Mouse (Mus musculus) hindbrain, embryonic 12.5 days (tissue): ENCODE data around the gene Exoc4. TPM values are rescaled to one million over a fixed set of nuclear protein-coding genes. Genes with fewer than 3 reads are reported as not detected.

Experiments used
- ATAC-seq: fragments of 200-750 bp; cut with Nextera tagmentation; 2 replicates; pipeline ENCODE4 v1.8.0; 2017; ENCODE audit warnings: moderate TSS enrichment; ENCODE audit not compliant: low FRiP score
- H3K27ac ChIP-seq: fragments of 300-500 bp; sonication (generic); 2 replicates; pipeline ENCODE4 v1.5.1; 2016; ENCODE audit warnings: mild to moderate bottlenecking
- H3K27me3 ChIP-seq: fragments of 300-500 bp; sonication (generic); 2 replicates; pipeline ENCODE4 v1.6.1; 2016; ENCODE audit warnings: mild to moderate bottlenecking
- H3K36me3 ChIP-seq: fragments of 300-500 bp; sonication (generic); 2 replicates; pipeline ENCODE4 v1.6.1; 2016; ENCODE audit warnings: mild to moderate bottlenecking
- H3K4me1 ChIP-seq: fragments of 300-500 bp; sonication (generic); 2 replicates; pipeline ENCODE4 v1.6.1; 2016
- H3K4me2 ChIP-seq: fragments of 300-500 bp; sonication (generic); replicated peaks from 2 replicates; pipeline ENCODE4 v1.6.1; 2016; ENCODE audit warnings: mild to moderate bottlenecking
- H3K4me3 ChIP-seq: fragments of 300-500 bp; sonication (generic); 2 replicates; pipeline ENCODE4 v1.5.1; 2016; ENCODE audit warnings: mild to moderate bottlenecking
- H3K9ac ChIP-seq: fragments of 300-500 bp; sonication (generic); 2 replicates; pipeline ENCODE4 v1.6.1; 2016; ENCODE audit warnings: mild to moderate bottlenecking, moderate library complexity
- H3K9me3 ChIP-seq: fragments of 300-500 bp; sonication (generic); replicated peaks from 2 replicates; pipeline ENCODE4 v1.6.1; 2016; ENCODE audit warnings: mild to moderate bottlenecking
- WGBS: fragments of 180-500 bp; shearing (Covaris S2); methylation state at CpG from one replicate; pipeline ENCODE4 v1.1.7; 2016; 5-methylcytosine and 5-hydroxymethylcytosine counted together
- polyA plus RNA-seq: library from polyadenylated mRNA; unstranded; fragments of >200 nt; fragmentation: Nextera tagmentation; extraction: Ambion mirVana; gene quantifications from 2 replicates; pipeline ENCODE4 v1.2.1, GENCODE M21; 2016

The Exoc4 gene
- polyA plus RNA-seq, 1 experiment from 2014 or later: 47.7 TPM

GRCm38 (mm10) chr6:33709340-33709739 lies 460.5 kb downstream of the Exoc4 start:
- no peak overlapping the region for H3K27ac ChIP-seq
- H3K9me3 ChIP-seq: no peaks in the 10 kb centered on the region
- ATAC-seq: no peak
- H3K27me3 ChIP-seq: no peaks in the 10 kb centered on the region
- no peaks in the 10 kb centered on the region for H3K36me3 ChIP-seq
- 0 out of 2 replicates have a peak, but pooled peaks cover 2% of the 10 kb centered on the region for H3K4me1 ChIP-seq
- no peak overlapping the region for H3K9ac ChIP-seq
- no peak overlapping the region for H3K4me3 ChIP-seq
- no peak overlapping the region for H3K4me2 ChIP-seq
- 89% methylated on average over 5 of the region's 5 CpGs for WGBS

- H3K27me3 ChIP-seq: no peaks in the 10 kb centered on the region
- H3K36me3 ChIP-seq: no peaks in the 10 kb centered on the region
- 58% methylated on average over 3 of the region's 3 CpGs for WGBS
- no peaks in the 10 kb centered on the region for H3K9me3 ChIP-seq
- no peak overlapping the region for H3K4me2 ChIP-seq
- no peak for ATAC-seq
- no peak overlapping the region for H3K4me3 ChIP-seq
- H3K4me1 ChIP-seq: 0 out of 2 replicates have a peak, but pooled peaks cover 2% of the 10 kb centered on the region
- no peak overlapping the region for H3K27ac ChIP-seq
- no peak overlapping the region for H3K9ac ChIP-seq
These were observed 462.9 kb downstream of the Exoc4 start for GRCm38 (mm10) chr6:33711742-33712141.

GRCm38 (mm10) chr6:33712540-33713118 lies 463.7 kb downstream of the Exoc4 start:
- no peak overlapping the region for H3K9ac ChIP-seq
- no peaks in the 10 kb centered on the region for H3K36me3 ChIP-seq
- ATAC-seq: no peak
- no peak overlapping the region for H3K4me2 ChIP-seq
- no peaks in the 10 kb centered on the region for H3K9me3 ChIP-seq
- 0 out of 2 replicates have a peak, but pooled peaks cover 2% of the 10 kb centered on the region for H3K4me1 ChIP-seq
- no peak overlapping the region for H3K4me3 ChIP-seq
- WGBS: 70% methylated on average over 7 of the region's 7 CpGs
- H3K27me3 ChIP-seq: no peaks in the 10 kb centered on the region
- no peak overlapping the region for H3K27ac ChIP-seq

- Histone ChIP-seq H3K36me3 (no peaks in the 10 kb centered on the region), H3K4me3 (no peak overlapping the region), H3K4me1 (no peaks in the 10 kb centered on the region), H3K27ac (no peak overlapping the region), H3K9me3 (no peaks in the 10 kb centered on the region), H3K4me2 (no peak overlapping the region), H3K27me3 (no peaks in the 10 kb centered on the region), H3K9ac (no peak overlapping the region)
- no peak for ATAC-seq
- 65% methylated on average over 6 of the region's 6 CpGs for WGBS
These were observed 467.5 kb downstream of the Exoc4 start for GRCm38 (mm10) chr6:33716254-33716965.

GRCm38 (mm10) chr6:33721166-33721565 lies 472.3 kb downstream of the Exoc4 start:
- H3K27me3 ChIP-seq: no peaks in the 10 kb centered on the region
- no peaks in the 10 kb centered on the region for H3K4me1 ChIP-seq
- ATAC-seq: no peak
- H3K4me2 ChIP-seq: no peak overlapping the region
- no peaks in the 10 kb centered on the region for H3K9me3 ChIP-seq
- WGBS: 54% methylated on average over 4 of the region's 4 CpGs
- H3K9ac ChIP-seq: no peak overlapping the region
- no peak overlapping the region for H3K27ac ChIP-seq
- no peaks in the 10 kb centered on the region for H3K36me3 ChIP-seq
- no peak overlapping the region for H3K4me3 ChIP-seq

- no peak overlapping the region for H3K4me3 ChIP-seq
- H3K9ac ChIP-seq: no peak overlapping the region
- H3K27ac ChIP-seq: no peak overlapping the region
- ATAC-seq: no peak
- no peaks in the 10 kb centered on the region for H3K36me3 ChIP-seq
- 91% methylated on average over 2 of the region's 2 CpGs for WGBS
- H3K27me3 ChIP-seq: no peaks in the 10 kb centered on the region
- no peak overlapping the region for H3K4me2 ChIP-seq
- no peaks in the 10 kb centered on the region for H3K4me1 ChIP-seq
- no peaks in the 10 kb centered on the region for H3K9me3 ChIP-seq
These were observed 473.9 kb downstream of the Exoc4 start for GRCm38 (mm10) chr6:33722811-33723210.

GRCm38 (mm10) chr6:33724596-33724995 lies 475.7 kb downstream of the Exoc4 start:
- Histone ChIP-seq H3K4me3 (no peak overlapping the region), H3K36me3 (no peaks in the 10 kb centered on the region), H3K27ac (no peak overlapping the region), H3K9ac (no peak overlapping the region), H3K4me2 (no peak overlapping the region), H3K27me3 (no peaks in the 10 kb centered on the region), H3K4me1 (no peaks in the 10 kb centered on the region), H3K9me3 (no peaks in the 10 kb centered on the region)
- ATAC-seq: no peak
- WGBS: 80% methylated on average over 3 of the region's 3 CpGs

- peaks cover 4% of the 10 kb centered on the region; the same call in 1 of the 2 replicates for H3K4me1 ChIP-seq
- WGBS: 64% methylated on average over 1 of the region's 1 CpGs
- H3K9ac ChIP-seq: no peak overlapping the region
- H3K27me3 ChIP-seq: no peaks in the 10 kb centered on the region
- H3K4me3 ChIP-seq: no peak overlapping the region
- no peak overlapping the region for H3K4me2 ChIP-seq
- H3K27ac ChIP-seq: no peak overlapping the region
- H3K9me3 ChIP-seq: no peaks in the 10 kb centered on the region
- ATAC-seq: no peak
- no peaks in the 10 kb centered on the region for H3K36me3 ChIP-seq
These were observed 478.4 kb downstream of the Exoc4 start for GRCm38 (mm10) chr6:33727271-33727670.

GRCm38 (mm10) chr6:33732214-33732613 lies 483.3 kb downstream of the Exoc4 start:
- Histone ChIP-seq H3K9me3 (no peaks in the 10 kb centered on the region), H3K36me3 (no peaks in the 10 kb centered on the region), H3K4me3 (no peak overlapping the region), H3K27me3 (no peaks in the 10 kb centered on the region), H3K9ac (no peak overlapping the region), H3K27ac (no peak overlapping the region), H3K4me2 (no peak overlapping the region), H3K4me1 (peaks cover 4% of the 10 kb centered on the region; the same call in 1 of the 2 replicates)
- WGBS: 44% methylated on average over 2 of the region's 2 CpGs
- ATAC-seq: no peak

- no peak overlapping the region for H3K4me3 ChIP-seq
- no peaks in the 10 kb centered on the region for H3K27me3 ChIP-seq
- no peaks in the 10 kb centered on the region for H3K36me3 ChIP-seq
- no peak overlapping the region for H3K27ac ChIP-seq
- peaks cover 13% of the 10 kb centered on the region for H3K4me1 ChIP-seq
- H3K9me3 ChIP-seq: no peaks in the 10 kb centered on the region
- peak; percentile 54; the same call in 1 of the 2 replicates for ATAC-seq
- no peak overlapping the region for H3K9ac ChIP-seq
- no peak overlapping the region for H3K4me2 ChIP-seq
These were observed 484.7 kb downstream of the Exoc4 start for GRCm38 (mm10) chr6:33733602-33734001.

GRCm38 (mm10) chr6:33734032-33734431 lies 485.1 kb downstream of the Exoc4 start:
- H3K27ac ChIP-seq: peak overlapping the region; percentile 19; the same call in 1 of the 2 replicates
- H3K36me3 ChIP-seq: no peaks in the 10 kb centered on the region
- H3K4me1 ChIP-seq: peaks cover 17% of the 10 kb centered on the region
- WGBS: 82% methylated on average over 3 of the region's 3 CpGs
- no peaks in the 10 kb centered on the region for H3K9me3 ChIP-seq
- H3K27me3 ChIP-seq: no peaks in the 10 kb centered on the region
- H3K4me2 ChIP-seq: no peak overlapping the region
- H3K4me3 ChIP-seq: no peak overlapping the region
- ATAC-seq: no peak
- H3K9ac ChIP-seq: no peak overlapping the region

GRCm38 (mm10) chr6:33738857-33739291 lies 490.0 kb downstream of the Exoc4 start:
- no peaks in the 10 kb centered on the region for H3K27me3 ChIP-seq
- 14% methylated on average over 3 of the region's 3 CpGs for WGBS

More at GRCm38 (mm10) chr6:33738857-33739291, 490.0 kb downstream of the Exoc4 start:
- Histone ChIP-seq H3K9ac (no peak overlapping the region), H3K27ac (peak overlapping the region; percentile 78), H3K4me1 (peaks cover 14% of the 10 kb centered on the region), H3K9me3 (0 out of 2 replicates have a peak, but pooled peaks cover 8% of the 10 kb centered on the region), H3K4me2 (no peak overlapping the region), H3K36me3 (no peaks in the 10 kb centered on the region; the same call in 1 of the 2 replicates), H3K4me3 (no peak overlapping the region)
- peak; percentile 79 for ATAC-seq
